Mouse (Mus musculus) midbrain, embryonic 13.5 days (tissue): ENCODE measurements around the gene Zfp536. TPM values are rescaled to one million over a fixed set of nuclear protein-coding genes. Genes with fewer than 3 reads are reported as not detected.
A peak's percentile ranks its signal among the peaks of the same experiment; 100 is the strongest.

Experiments
- ATAC-seq: fragments of 200-750 bp; cut with Nextera tagmentation; 2 replicates; pipeline ENCODE4 v1.8.0; 2017; ENCODE audit warnings: mild to moderate bottlenecking, moderate TSS enrichment, moderate library complexity
- H3K27ac ChIP-seq: fragments of 300-500 bp; sonication (generic); 2 replicates; pipeline ENCODE4 v1.5.1; 2015; ENCODE audit warnings: inconsistent platforms, mild to moderate bottlenecking, moderate library complexity
- H3K27me3 ChIP-seq: fragments of 300-500 bp; sonication (generic); 2 replicates; pipeline ENCODE4 v1.6.1; 2015; ENCODE audit warnings: mild to moderate bottlenecking, inconsistent platforms
- H3K36me3 ChIP-seq: fragments of 300-500 bp; sonication (generic); 2 replicates; pipeline ENCODE4 v1.6.1; 2015; ENCODE audit warnings: mild to moderate bottlenecking, inconsistent platforms
- H3K4me1 ChIP-seq: fragments of 300-500 bp; sonication (generic); replicated peaks from 2 replicates; pipeline ENCODE4 v1.6.1; 2015; ENCODE audit warnings: inconsistent platforms
- H3K4me2 ChIP-seq: fragments of 300-500 bp; sonication (generic); replicated peaks from 2 replicates; pipeline ENCODE4 v1.6.1; 2015; ENCODE audit warnings: moderate library complexity, mild to moderate bottlenecking, inconsistent platforms
- H3K4me3 ChIP-seq: fragments of 300-500 bp; sonication (generic); replicated peaks from 2 replicates; pipeline ENCODE4 v1.5.1; 2015; ENCODE audit warnings: mild to moderate bottlenecking, inconsistent platforms
- H3K9ac ChIP-seq: fragments of 300-500 bp; sonication (generic); replicated peaks from 2 replicates; pipeline ENCODE4 v1.6.1; 2015; ENCODE audit warnings: mild to moderate bottlenecking, inconsistent platforms
- H3K9me3 ChIP-seq: fragments of 300-500 bp; sonication (generic); 2 replicates; pipeline ENCODE4 v1.6.1; 2016; ENCODE audit warnings: mild to moderate bottlenecking, inconsistent platforms
- WGBS: fragments of 180-500 bp; shearing (Covaris S2); methylation state at CpG from one replicate; pipeline ENCODE4 v1.1.7; 2015; 5-methylcytosine and 5-hydroxymethylcytosine counted together
- polyA plus RNA-seq: library from polyadenylated mRNA; unstranded; fragments of >200 nt; fragmentation: Nextera tagmentation; extraction: Ambion mirVana; gene quantifications from 2 replicates; pipeline ENCODE4 v1.2.1, GENCODE M21; 2015

The Zfp536 gene
- polyA plus RNA-seq, 1 experiment from 2014 or later = 43.4 TPM

DNA sequence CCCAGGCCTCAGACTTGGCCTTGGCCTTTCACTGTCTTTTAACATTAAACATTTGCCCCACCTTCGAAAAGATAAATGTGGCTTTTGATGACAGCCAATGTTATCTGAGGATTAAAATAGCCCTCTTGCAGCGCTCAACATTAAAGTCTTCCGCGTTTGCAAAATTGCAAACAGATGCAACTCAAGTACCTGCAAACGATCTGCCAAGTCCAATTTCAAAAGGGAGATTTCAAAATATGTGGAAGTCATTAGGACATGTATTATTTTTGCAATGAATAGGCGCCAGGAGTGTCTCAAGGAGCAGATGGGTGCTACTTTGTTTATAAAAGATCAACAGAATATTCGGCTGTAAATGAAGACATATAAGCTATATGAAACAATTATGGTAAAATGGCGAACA lies 30.1 kb downstream of the Zfp536 start:
- no peak for ATAC-seq
- H3K9me3 ChIP-seq = no peaks in the 10 kb centered on the region
- peaks cover 59% of the 10 kb centered on the region for H3K4me1 ChIP-seq
- no peak overlapping the region for H3K27ac ChIP-seq
- no peak overlapping the region for H3K4me3 ChIP-seq
- H3K36me3 ChIP-seq = no peaks in the 10 kb centered on the region
- no peak overlapping the region for H3K9ac ChIP-seq
- H3K4me2 ChIP-seq = no peak overlapping the region
- WGBS = 77% methylated on average over 8 of the region's 8 CpGs
- no peaks in the 10 kb centered on the region for H3K27me3 ChIP-seq

DNA sequence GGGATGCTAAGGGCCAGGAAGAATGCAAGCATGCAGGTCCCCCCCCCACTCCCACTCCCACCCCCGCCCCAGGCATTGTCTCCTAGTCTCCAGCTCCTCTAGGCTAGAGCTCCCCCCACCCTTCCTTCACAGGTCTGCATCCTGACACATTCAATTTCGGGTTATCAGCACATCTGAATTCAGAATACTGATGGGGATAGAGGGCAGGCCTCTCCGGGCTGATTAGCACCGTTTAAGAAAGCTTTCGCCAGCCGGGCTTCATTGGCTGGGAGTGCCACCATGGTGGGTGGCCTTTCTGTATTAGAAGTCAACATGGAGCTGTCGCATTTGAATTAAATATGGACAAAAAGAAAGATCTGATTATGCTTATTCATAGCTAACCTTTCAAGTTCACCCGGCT lies 36.2 kb downstream of the Zfp536 start:
- Histone ChIP-seq H3K4me3 (no peak overlapping the region), H3K36me3 (no peaks in the 10 kb centered on the region), H3K27me3 (no peaks in the 10 kb centered on the region), H3K4me1 (peaks cover 67% of the 10 kb centered on the region), H3K27ac (no peak overlapping the region), H3K9me3 (no peaks in the 10 kb centered on the region), H3K9ac (no peak overlapping the region), H3K4me2 (no peak overlapping the region)
- ATAC-seq = no peak
- 17% methylated on average over 8 of the region's 8 CpGs for WGBS

DNA sequence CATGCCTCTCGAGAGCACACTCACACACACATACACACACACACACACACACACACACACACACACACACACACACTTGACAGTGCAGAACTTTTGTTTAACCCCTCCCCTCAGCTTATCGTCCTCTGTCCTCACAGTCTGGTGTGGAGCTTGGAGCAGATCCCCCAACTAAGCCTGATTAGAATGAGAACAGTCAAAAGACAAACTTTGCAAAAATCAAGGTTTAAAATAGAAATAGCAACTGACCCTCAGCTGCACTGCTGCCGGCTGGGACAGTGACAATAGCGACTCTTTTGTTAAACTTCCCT lies 37.1 kb downstream of the Zfp536 start:
- H3K27ac ChIP-seq = no peak overlapping the region; the same call in 1 of the 2 replicates
- H3K9ac ChIP-seq = no peak overlapping the region
- no peak overlapping the region for H3K4me3 ChIP-seq
- ATAC-seq = peak; percentile 21; the same call in 1 of the 2 replicates
- 2% methylated on average over 4 of the region's 4 CpGs for WGBS
- no peaks in the 10 kb centered on the region for H3K9me3 ChIP-seq
- no peaks in the 10 kb centered on the region for H3K36me3 ChIP-seq
- H3K4me1 ChIP-seq = peaks cover 62% of the 10 kb centered on the region
- no peak overlapping the region for H3K4me2 ChIP-seq
- H3K27me3 ChIP-seq = no peaks in the 10 kb centered on the region

DNA sequence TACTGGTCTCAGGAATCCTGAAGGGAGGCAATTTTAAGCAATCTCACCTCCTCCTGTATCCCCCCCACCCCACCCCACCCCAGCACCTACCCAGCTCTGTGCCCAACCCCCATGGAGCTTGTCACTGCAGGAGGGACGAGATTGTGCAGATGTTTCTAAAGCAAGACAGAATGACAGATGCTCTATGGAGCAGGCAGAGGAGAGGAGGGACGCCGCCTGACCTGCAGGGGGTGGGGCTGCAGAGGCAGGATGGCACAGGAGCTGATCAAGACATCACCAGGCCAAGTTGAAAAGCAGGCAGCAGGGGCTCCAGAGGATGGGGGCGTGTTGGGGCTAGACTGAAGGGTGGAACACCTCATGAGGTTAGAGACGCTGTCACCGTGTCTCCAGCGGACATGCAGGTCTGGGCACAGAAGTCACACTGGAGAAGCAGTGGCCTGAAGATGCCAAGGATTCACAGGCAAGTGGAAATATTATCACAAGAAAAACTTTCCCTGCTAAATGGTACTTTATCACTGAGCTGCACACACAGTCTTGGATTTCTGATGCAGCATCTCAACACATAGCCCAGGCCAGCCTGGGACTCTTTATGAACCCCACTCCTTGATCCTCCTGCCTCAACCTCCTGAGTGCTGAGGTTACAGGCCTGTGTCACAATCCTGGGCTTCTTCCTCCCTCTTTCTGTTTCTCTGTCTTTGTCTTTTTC lies 37.6 kb downstream of the Zfp536 start:
- no peak overlapping the region for H3K4me3 ChIP-seq
- no peaks in the 10 kb centered on the region for H3K9me3 ChIP-seq
- no peak overlapping the region for H3K4me2 ChIP-seq
- H3K27me3 ChIP-seq = no peaks in the 10 kb centered on the region
- no peaks in the 10 kb centered on the region for H3K36me3 ChIP-seq
- ATAC-seq = peak; percentile 71
- H3K9ac ChIP-seq = no peak overlapping the region
- whole genome bisulfite sequencing = 29% methylated on average over 7 of the region's 7 CpGs
- H3K27ac ChIP-seq = peak overlapping the region; percentile 32
- H3K4me1 ChIP-seq = peaks cover 61% of the 10 kb centered on the region

DNA sequence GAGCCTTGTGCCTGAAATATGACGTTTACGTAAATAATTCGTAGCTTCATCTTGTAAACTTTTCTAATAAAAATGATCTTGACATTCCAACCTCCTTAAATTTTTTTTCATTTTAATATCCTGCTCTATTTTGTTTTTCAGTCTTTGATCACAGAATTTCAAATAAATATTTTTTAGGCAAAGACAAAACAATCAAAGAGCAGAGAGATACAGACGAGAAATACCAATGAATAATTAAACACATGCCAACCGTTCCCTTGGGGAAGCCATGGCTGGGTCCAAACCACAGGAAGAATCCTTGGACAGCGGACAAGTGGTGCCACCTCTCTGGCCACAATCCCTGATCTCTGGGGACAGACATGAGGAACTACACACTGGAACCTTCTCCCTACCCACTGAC lies 38.3 kb downstream of the Zfp536 start:
- peak overlapping the region; percentile 22; the same call in 1 of the 2 replicates for H3K27ac ChIP-seq
- H3K4me2 ChIP-seq = no peak overlapping the region
- no peak overlapping the region for H3K4me3 ChIP-seq
- ATAC-seq = peak; percentile 46; the same call in 1 of the 2 replicates
- H3K36me3 ChIP-seq = no peaks in the 10 kb centered on the region
- H3K9ac ChIP-seq = no peak overlapping the region
- H3K9me3 ChIP-seq = no peaks in the 10 kb centered on the region
- no peaks in the 10 kb centered on the region for H3K27me3 ChIP-seq
- peaks cover 60% of the 10 kb centered on the region for H3K4me1 ChIP-seq
- WGBS = 51% methylated on average over 6 of the region's 6 CpGs

DNA sequence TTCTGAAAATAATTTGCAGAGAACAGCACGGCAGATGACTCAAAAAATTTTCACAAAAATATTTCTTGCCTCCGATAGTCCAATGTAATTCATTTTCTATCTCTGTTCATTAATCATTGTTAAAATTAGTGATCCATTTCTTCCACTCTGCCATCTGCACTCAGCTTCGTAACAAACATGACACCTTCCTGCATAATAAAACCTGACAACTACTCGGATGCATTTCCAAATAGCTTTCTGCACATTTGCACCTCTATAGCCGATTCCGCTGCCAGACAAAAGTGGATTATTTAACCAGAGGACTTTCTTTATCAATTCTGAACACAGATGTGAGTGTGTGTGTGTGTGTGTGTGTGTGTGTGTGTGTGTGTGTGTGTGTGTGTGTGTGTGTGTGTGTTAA lies 38.9 kb downstream of the Zfp536 start:
- no peaks in the 10 kb centered on the region for H3K36me3 ChIP-seq
- H3K27me3 ChIP-seq = no peaks in the 10 kb centered on the region
- no peak overlapping the region for H3K4me2 ChIP-seq
- no peaks in the 10 kb centered on the region for H3K9me3 ChIP-seq
- WGBS = 29% methylated on average over 6 of the region's 6 CpGs
- H3K9ac ChIP-seq = no peak overlapping the region
- no peak for ATAC-seq
- no peak overlapping the region for H3K4me3 ChIP-seq
- H3K27ac ChIP-seq = peak overlapping the region; percentile 22; the same call in 1 of the 2 replicates
- H3K4me1 ChIP-seq = peaks cover 60% of the 10 kb centered on the region

DNA sequence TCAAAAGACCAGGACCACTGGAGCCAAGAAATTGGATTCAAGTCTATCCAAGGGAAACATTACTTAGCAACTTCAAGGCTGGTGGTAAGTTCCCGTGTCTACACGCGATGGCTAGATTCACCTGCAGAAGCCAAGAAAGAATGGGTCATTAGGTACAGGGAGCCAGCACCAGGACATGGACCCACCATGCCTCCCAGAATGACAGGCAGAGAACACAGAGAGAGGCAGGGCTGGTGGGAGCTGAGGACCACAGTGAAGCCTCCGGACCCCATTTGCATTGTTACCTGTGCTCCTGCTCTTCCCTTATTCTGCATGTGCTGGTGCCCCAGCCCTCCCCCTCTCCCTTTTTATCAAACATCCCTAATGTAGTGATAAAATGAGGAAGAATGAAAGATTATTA lies 39.4 kb downstream of the Zfp536 start:
- ATAC-seq = no peak
- no peak overlapping the region for H3K4me2 ChIP-seq
- WGBS = 96% methylated on average over 4 of the region's 4 CpGs
- no peaks in the 10 kb centered on the region for H3K36me3 ChIP-seq
- no peaks in the 10 kb centered on the region for H3K9me3 ChIP-seq
- H3K27ac ChIP-seq = no peak overlapping the region
- H3K9ac ChIP-seq = no peak overlapping the region
- H3K27me3 ChIP-seq = no peaks in the 10 kb centered on the region
- peaks cover 57% of the 10 kb centered on the region for H3K4me1 ChIP-seq
- H3K4me3 ChIP-seq = no peak overlapping the region

DNA sequence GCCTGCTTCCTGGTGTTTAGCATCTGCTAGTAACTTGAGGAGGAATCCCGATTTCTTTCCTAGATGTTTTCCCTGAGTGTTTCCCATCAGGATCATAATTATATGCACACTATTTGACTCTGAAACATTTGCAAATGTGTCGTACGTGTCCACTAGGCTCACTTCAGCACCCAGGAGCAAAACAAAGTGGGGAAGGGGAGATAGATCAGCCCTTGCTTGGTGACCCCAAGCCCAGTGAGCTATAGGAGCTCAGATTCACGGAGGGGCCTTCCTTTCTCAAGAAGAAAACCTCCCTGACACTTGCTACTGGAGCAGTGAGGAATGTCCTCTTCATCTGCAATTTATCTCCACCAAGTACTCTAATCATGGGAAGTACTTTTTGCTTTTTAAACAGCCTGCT lies 40.7 kb downstream of the Zfp536 start:
- Histone ChIP-seq H3K4me3 (no peak overlapping the region), H3K27ac (no peak overlapping the region), H3K36me3 (no peaks in the 10 kb centered on the region), H3K4me2 (no peak overlapping the region), H3K9me3 (no peaks in the 10 kb centered on the region), H3K9ac (no peak overlapping the region), H3K27me3 (no peaks in the 10 kb centered on the region), H3K4me1 (peaks cover 53% of the 10 kb centered on the region)
- WGBS = 74% methylated on average over 4 of the region's 4 CpGs
- ATAC-seq = no peak

DNA sequence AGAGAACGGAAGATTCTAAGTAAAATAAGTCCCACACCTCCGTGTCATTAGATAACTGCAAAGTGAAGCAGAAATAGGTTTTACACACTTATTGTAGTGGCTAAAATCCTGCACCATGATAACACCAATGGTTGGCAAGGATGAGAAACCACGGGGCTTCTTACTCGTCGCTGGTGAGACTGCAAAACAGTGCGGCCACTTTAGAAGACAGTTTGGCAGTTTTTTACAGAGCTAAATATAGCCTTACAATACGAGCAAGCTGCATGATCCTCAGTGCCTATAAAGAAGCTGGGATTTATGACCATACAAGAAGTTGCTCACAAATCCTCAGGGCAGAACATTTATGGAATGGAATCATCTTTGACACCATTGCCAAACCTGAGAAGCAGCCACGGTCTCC lies 45.7 kb downstream of the Zfp536 start:
- H3K27me3 ChIP-seq = no peaks in the 10 kb centered on the region
- H3K4me1 ChIP-seq = peaks cover 29% of the 10 kb centered on the region
- no peak overlapping the region for H3K27ac ChIP-seq
- H3K36me3 ChIP-seq = no peaks in the 10 kb centered on the region
- no peaks in the 10 kb centered on the region for H3K9me3 ChIP-seq
- WGBS = 87% methylated on average over 8 of the region's 8 CpGs
- no peak overlapping the region for H3K4me2 ChIP-seq
- no peak overlapping the region for H3K9ac ChIP-seq
- ATAC-seq = no peak
- H3K4me3 ChIP-seq = no peak overlapping the region

DNA sequence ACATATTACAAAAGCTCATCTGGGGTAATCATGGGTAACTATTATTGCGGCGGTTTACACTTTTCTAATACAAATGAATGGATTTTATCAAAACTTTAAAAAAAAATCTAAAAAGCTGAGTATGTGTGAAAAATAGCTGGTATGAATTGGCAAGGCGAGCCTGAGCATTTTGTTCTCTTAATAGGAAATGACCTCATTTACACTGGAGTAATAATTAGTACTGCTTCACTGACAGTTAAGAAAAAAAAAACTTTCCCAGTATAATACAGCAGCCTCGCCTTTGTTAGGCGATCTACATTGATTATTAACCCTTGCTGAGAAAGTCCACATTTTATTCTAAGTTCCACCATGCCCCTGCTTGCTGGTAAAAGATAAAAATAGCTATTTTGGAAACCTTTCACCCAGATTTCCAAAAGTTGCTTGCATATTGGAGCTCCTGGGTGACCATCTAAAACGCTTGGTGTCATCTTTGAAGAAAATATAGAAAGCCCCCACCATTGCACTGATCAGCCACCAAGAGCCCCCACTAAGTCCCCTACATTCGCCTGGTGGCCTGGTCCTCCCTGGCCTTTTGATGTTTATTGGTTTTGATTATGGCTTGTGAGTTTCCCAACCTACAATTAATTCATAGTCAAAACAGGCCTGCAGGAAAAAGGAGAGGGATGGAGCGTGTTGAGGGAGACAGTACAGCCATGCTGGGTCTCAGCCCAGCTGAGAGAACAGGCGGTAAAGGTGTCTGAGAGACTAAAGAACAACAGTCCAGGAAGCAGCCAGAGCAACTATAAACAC lies 49.2 kb downstream of the Zfp536 start:
- H3K27ac ChIP-seq = no peak overlapping the region
- no peak; the same call in 1 of the 2 replicates for ATAC-seq
- no peaks in the 10 kb centered on the region for H3K36me3 ChIP-seq
- 43% methylated on average over 9 of the region's 9 CpGs for WGBS
- no peaks in the 10 kb centered on the region for H3K9me3 ChIP-seq
- H3K4me3 ChIP-seq = no peak overlapping the region
- peaks cover 33% of the 10 kb centered on the region for H3K4me1 ChIP-seq
- no peak overlapping the region for H3K4me2 ChIP-seq
- no peaks in the 10 kb centered on the region for H3K27me3 ChIP-seq
- H3K9ac ChIP-seq = no peak overlapping the region

DNA sequence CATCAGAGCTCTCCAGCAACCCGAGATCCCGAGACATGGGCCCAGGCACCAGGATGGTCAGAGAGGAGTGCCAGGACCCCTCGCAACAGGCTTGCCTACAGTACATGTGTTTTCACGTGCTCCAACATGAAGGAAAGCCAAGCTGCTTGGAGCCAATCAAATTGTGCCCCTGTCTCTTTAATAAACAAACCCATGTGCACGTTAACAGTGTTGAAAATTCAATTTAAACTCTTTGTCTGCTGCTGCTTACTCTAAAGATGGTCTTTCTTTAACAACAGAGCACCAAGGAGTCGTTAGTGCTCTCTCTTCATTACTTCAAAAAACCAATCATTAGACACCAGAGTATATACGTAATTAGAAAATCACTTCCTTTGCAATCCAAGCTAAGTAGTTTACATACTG lies 50.2 kb downstream of the Zfp536 start:
- no peak for ATAC-seq
- Histone ChIP-seq H3K9ac (no peak overlapping the region), H3K27me3 (no peaks in the 10 kb centered on the region), H3K4me2 (no peak overlapping the region), H3K4me3 (no peak overlapping the region), H3K9me3 (no peaks in the 10 kb centered on the region), H3K4me1 (peaks cover 43% of the 10 kb centered on the region), H3K27ac (no peak overlapping the region), H3K36me3 (no peaks in the 10 kb centered on the region)
- 55% methylated on average over 7 of the region's 7 CpGs for WGBS

DNA sequence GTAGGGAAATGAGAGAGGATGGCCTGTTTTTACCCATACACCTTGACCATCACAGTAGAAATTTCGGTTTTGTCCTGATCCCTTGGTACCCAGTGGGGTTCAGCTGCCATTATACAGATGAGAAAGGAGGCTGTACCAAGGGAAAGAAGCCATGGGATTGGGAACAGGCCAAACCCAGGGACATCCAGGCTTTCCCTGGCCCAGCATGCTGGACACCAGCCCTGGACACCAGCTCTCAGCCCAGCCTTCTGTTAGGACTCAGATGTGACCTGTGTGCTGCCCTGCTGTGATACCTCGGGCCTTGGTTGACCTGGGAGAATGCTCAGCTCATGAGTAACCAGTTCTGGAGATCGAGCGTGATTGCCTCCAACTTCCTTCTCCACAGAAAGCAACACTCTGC lies 51.8 kb downstream of the Zfp536 start:
- Histone ChIP-seq H3K27ac (no peak overlapping the region), H3K4me3 (no peak overlapping the region), H3K4me1 (peaks cover 44% of the 10 kb centered on the region), H3K4me2 (no peak overlapping the region), H3K36me3 (no peaks in the 10 kb centered on the region), H3K9me3 (no peaks in the 10 kb centered on the region), H3K27me3 (no peaks in the 10 kb centered on the region), H3K9ac (no peak overlapping the region)
- no peak for ATAC-seq
- 96% methylated on average over 4 of the region's 4 CpGs for WGBS
